Comparison of ENCODE assay signal across 11 mouse cellular contexts in the genomic region with DNA sequence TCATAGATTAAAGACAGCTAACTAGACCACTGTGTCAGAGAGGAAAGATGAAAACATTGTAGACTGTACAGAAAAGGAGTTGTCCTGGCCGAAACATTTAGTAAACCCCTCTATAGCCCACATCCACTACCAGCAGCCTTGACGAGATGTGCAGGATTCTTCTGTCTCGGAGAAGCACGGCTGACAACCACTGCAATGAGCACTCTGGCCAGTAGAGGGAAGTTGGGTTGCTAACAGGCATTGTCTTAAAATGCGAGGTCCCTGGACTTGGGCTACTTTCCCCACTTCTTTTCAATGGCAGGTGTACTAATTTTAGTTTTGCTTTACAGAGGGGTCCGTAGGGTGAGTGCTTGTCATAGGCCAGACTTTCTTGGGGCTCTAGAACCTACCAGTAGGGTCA. TPM values are rescaled to one million over a fixed set of nuclear protein-coding genes. Genes with fewer than 3 reads are reported as not detected.
A peak's percentile ranks its signal among the peaks of the same experiment; 100 is the strongest.
DNase-seq lines count a peak whose midpoint lies in the region; TF ChIP-seq lines count a peak whose summit lies in the region.
"Had no signal": no experiment of that assay in that cellular context is flagged by ENCODE, and none has a peak within 500 bp of the region (broad histone marks: within the 10 kb centered on the region; RNA-seq: fewer than 3 reads in every experiment).

No protein-coding gene starts in this region.

- H3K9me3 ChIP-seq in heart, embryonic 10.5 days, result no peaks in the 10 kb centered on the region
- H3K9me3 ChIP-seq: kidney, embryonic 15.5 days; liver, embryonic 13.5 days had no signal

- no peaks in the 10 kb centered on the region for H3K4me1 ChIP-seq in kidney, adult 2 months (ENCODE audit: control insufficient read depth, insufficient read depth, low read length)
- no peaks in the 10 kb centered on the region for H3K4me1 ChIP-seq in heart, embryonic 10.5 days
- H3K4me1 ChIP-seq: kidney, embryonic 15.5 days had no signal

- no peak for TF ChIP-seq POLR2A in kidney, adult 2 months (IDR thresholded peaks at IDR 0.05; ENCODE audit: low read depth, low read length)

- peak; percentile 41 for TF ChIP-seq CTCF in kidney, adult 2 months (conservative IDR thresholded peaks at IDR 0.05; ENCODE audit: insufficient read depth, insufficient read length, low read depth, low read length)

- DNase-seq in adrenal gland, postnatal 14 days, result peak; percentile 51
- DNase-seq in adrenal gland, adult (ENCODE audit: inconsistent age in 2 of 2, low spot score in 1 of 2), result no peak
- DNase-seq in kidney, adult 2 months, result no peak
- no peak for DNase-seq in kidney, adult 11 months
- DNase-seq in retina, embryonic 14.5 days (ENCODE audit: low spot score), result peak; percentile 25
- no peak for DNase-seq in retina, postnatal 1 day
- DNase-seq in right cerebral cortex, postnatal 14 days, result peak; percentile 53
- DNase-seq in heart, embryonic 10.5 days (ENCODE audit: low spot score), result no peak
- DNase-seq: liver, embryonic 13.5 days had no signal

- 53% methylated on average over 6 of the region's 6 CpGs for WGBS in kidney, adult 2 months
- 61% methylated on average over 6 of the region's 6 CpGs for WGBS in heart, embryonic 10.5 days

- no peak overlapping the region for H3K4me3 ChIP-seq in kidney, adult 2 months (ENCODE audit: insufficient read depth, low read depth, low read length)
- no peak overlapping the region for H3K4me3 ChIP-seq in heart, embryonic 10.5 days
- H3K4me3 ChIP-seq: erythroblast, embryonic 14.5 days; kidney, embryonic 15.5 days; liver, embryonic 13.5 days had no signal

- H3K27me3 ChIP-seq in kidney, adult 2 months (replicated peaks; ENCODE audit: control insufficient read depth, insufficient read depth, low read length), result no peaks in the 10 kb centered on the region
- H3K27me3 ChIP-seq in heart, embryonic 10.5 days (ENCODE audit: insufficient read depth, poor library complexity, severe bottlenecking), result no peaks in the 10 kb centered on the region
- H3K27me3 ChIP-seq: kidney, embryonic 15.5 days; liver, embryonic 13.5 days had no signal

- H3K27ac ChIP-seq in kidney, adult 2 months (ENCODE audit: insufficient read depth, low read depth, low read length), result no peak overlapping the region
- no peak overlapping the region for H3K27ac ChIP-seq in heart, embryonic 10.5 days
- H3K27ac ChIP-seq: kidney, embryonic 15.5 days; liver, embryonic 13.5 days had no signal

- peaks cover 1% of the 10 kb centered on the region for H3K36me3 ChIP-seq in kidney, adult 2 months (ENCODE audit: control insufficient read depth, insufficient read depth, low read length)
- peaks cover 81% of the 10 kb centered on the region for H3K36me3 ChIP-seq in heart, embryonic 10.5 days

RNA-seq across cellular contexts. Expression of gene Ap1b1, which starts 30.9 kb away (rescaled TPM):
- total RNA-seq in adrenal gland, postnatal 14 days (2021), result 59.5 and 77.4 TPM in 2 replicates
- 110 and 123 TPM in 2 replicates for polyA plus RNA-seq in kidney, adult 2 months (2012; rRNA removed)
- polyA plus RNA-seq in heart, embryonic 10.5 days (2016; fragmentation: Nextera tagmentation; extraction: Ambion mirVana), result 55.7 and 62.6 TPM in 2 replicates

RNA-seq across cellular contexts. Expression of gene Rasl10a, which starts 40.4 kb away (rescaled TPM):
- total RNA-seq in adrenal gland, postnatal 14 days (2021), result 0.30 and 0.34 TPM in 2 replicates
- polyA plus RNA-seq in kidney, adult 2 months (2012; rRNA removed), result 1.1 and 1.3 TPM in 2 replicates
- polyA plus RNA-seq in heart, embryonic 10.5 days (2016; fragmentation: Nextera tagmentation; extraction: Ambion mirVana), result 1.1 and 1.4 TPM in 2 replicates
- polyA plus RNA-seq: erythroblast, embryonic 14.5 days had no signal

RNA-seq across cellular contexts. Expression of gene Gas2l1, which starts 47.6 kb away (rescaled TPM):
- 34.5 and 35.0 TPM in 2 replicates for total RNA-seq in adrenal gland, postnatal 14 days (2021)
- 40.2 and 48.3 TPM in 2 replicates for polyA plus RNA-seq in kidney, adult 2 months (2012; rRNA removed)
- 27.0 and 34.4 TPM in 2 replicates for polyA plus RNA-seq in heart, embryonic 10.5 days (2016; fragmentation: Nextera tagmentation; extraction: Ambion mirVana)

Comparison
In these comparisons a context has a peak if more than half of its experiments do, and no peak if none do; other contexts are left out.
1. DNase-seq: peak in adrenal gland, postnatal 14 days (single experiment), retina, embryonic 14.5 days (single experiment) and right cerebral cortex, postnatal 14 days (single experiment); none in adrenal gland, adult (0 of 2), kidney, adult 2 months (single experiment), kidney, adult 11 months (single experiment), retina, postnatal 1 day (single experiment) and heart, embryonic 10.5 days (single experiment).